Mouse (Mus musculus) CH12.LX (cell line): Measurements from ENCODE around the gene Txlnb. TPM values are rescaled to one million over a fixed set of nuclear protein-coding genes. Genes with fewer than 3 reads are reported as not detected.
A peak's percentile ranks its signal among the peaks of the same experiment; 100 is the strongest.

Experiments
- DNase-seq: peaks from one replicate; pipeline ENCODE4 v3.0.0-alpha.2; 2013; ENCODE audit errors: extremely low read depth
- H3K27ac ChIP-seq: 2 replicates; pipeline ENCODE4 v1.5.1; 2012; ENCODE audit warnings: low read depth, mild to moderate bottlenecking, control low read depth, moderate library complexity; ENCODE audit not compliant: insufficient read depth
- H3K27me3 ChIP-seq: replicated peaks from 2 replicates; pipeline ENCODE3; 2012; ENCODE audit warnings: inconsistent platforms
- H3K36me3 ChIP-seq, 2 experiments: replicated peaks in 1 of 2; 2 replicates each; pipeline versions ENCODE3 to v1.6.1; 2012; ENCODE audit warnings: inconsistent platforms in 1 of 2, low read length in 1 of 2, mild to moderate bottlenecking in 1 of 2, mixed read lengths in 1 of 2, moderate library complexity in 1 of 2; ENCODE audit not compliant: control insufficient read depth in 1 of 2, insufficient read depth in 1 of 2
- H3K4me1 ChIP-seq, 2 experiments: 2 replicates each; pipeline ENCODE4 v1.6.1; 2012; ENCODE audit warnings: inconsistent platforms in 1 of 2, moderate library complexity in 1 of 2; ENCODE audit not compliant: insufficient read depth in 2 of 2, control insufficient read depth in 1 of 2
- H3K4me2 ChIP-seq: 2 replicates; pipeline ENCODE4 v1.6.1; 2012; ENCODE audit warnings: low read depth, mild to moderate bottlenecking, control low read depth; ENCODE audit not compliant: poor library complexity, insufficient read depth, severe bottlenecking
- H3K4me3 ChIP-seq, 3 experiments: fragments of 150-350 bp in 1 of 3; sonication (generic) in 1 of 3; replicated peaks in 1 of 3; 2 replicates each; pipeline versions ENCODE3 to v1.5.1; 2011 to 2012; ENCODE audit warnings: low read depth in 2 of 3, low read length in 2 of 3, mild to moderate bottlenecking in 2 of 3, moderate library complexity in 2 of 3, control low read depth in 1 of 3, improper control_type of control experiment in 1 of 3, inconsistent platforms in 1 of 3, mixed read lengths in 1 of 3; ENCODE audit not compliant: poor library complexity in 1 of 3
- H3K79me2 ChIP-seq: replicated peaks from 2 replicates; pipeline ENCODE4 v1.6.1; 2012; ENCODE audit warnings: mild to moderate bottlenecking, moderate library complexity; ENCODE audit not compliant: control insufficient read depth, poor library complexity, insufficient read depth, severe bottlenecking; ENCODE audit errors: extremely low read depth
- H3K9ac ChIP-seq: 2 replicates; pipeline ENCODE4 v1.6.1; 2012; ENCODE audit warnings: low read depth, mild to moderate bottlenecking, control low read depth, moderate library complexity; ENCODE audit not compliant: insufficient read depth
- H3K9me3 ChIP-seq: replicated peaks from 2 replicates; pipeline ENCODE3; 2012; ENCODE audit warnings: low read length, inconsistent platforms, mixed read lengths
- CTCF ChIP-seq, 2 experiments: IDR thresholded peaks in 1 of 2; conservative IDR thresholded peaks in 1 of 2; 2 replicates each; pipeline ENCODE4 v1.5.1; 2011 to 2012; ENCODE audit warnings: low read depth in 2 of 2, low read length in 2 of 2, improper control_type of control experiment in 1 of 2, inconsistent platforms in 1 of 2, mild to moderate bottlenecking in 1 of 2, moderate library complexity in 1 of 2
- EP300 ChIP-seq: IDR thresholded peaks from 2 replicates; pipeline ENCODE4 v1.6.1; 2011; ENCODE audit warnings: low read length, improper control_type of control experiment
- ETS1 ChIP-seq: conservative IDR thresholded peaks from 2 replicates; pipeline ENCODE4 v1.6.1; 2012; ENCODE audit warnings: low read depth, mild to moderate bottlenecking, inconsistent platforms, low read length, improper control_type of control experiment, moderate library complexity
- JUN ChIP-seq: IDR thresholded peaks from 2 replicates; pipeline ENCODE4 v1.6.1; 2011; ENCODE audit warnings: low read depth, mild to moderate bottlenecking, low read length, improper control_type of control experiment, moderate library complexity; ENCODE audit not compliant: insufficient read depth
- MAFK ChIP-seq: IDR thresholded peaks from 2 replicates; pipeline ENCODE4 v1.6.1; 2011; ENCODE audit warnings: low read length, improper control_type of control experiment; ENCODE audit not compliant: insufficient replicate concordance
- MAZ ChIP-seq: IDR thresholded peaks from 2 replicates; pipeline ENCODE4 v1.6.1; 2012; ENCODE audit warnings: low read depth, mild to moderate bottlenecking, inconsistent platforms, low read length, improper control_type of control experiment, moderate library complexity
- MYC ChIP-seq: IDR thresholded peaks from 2 replicates; pipeline ENCODE4 v1.6.1; 2011; ENCODE audit warnings: low read depth, mild to moderate bottlenecking, improper control_type of control experiment, low read length
- NRF1 ChIP-seq: IDR thresholded peaks from 2 replicates; pipeline ENCODE4 v1.6.1; 2014; ENCODE audit warnings: low read depth, mild to moderate bottlenecking, inconsistent platforms, low read length, improper control_type of control experiment, moderate library complexity
- POLR2AphosphoS2 ChIP-seq: IDR thresholded peaks from 2 replicates; pipeline ENCODE4 v1.6.1; 2011; ENCODE audit warnings: low read depth, low read length, improper control_type of control experiment
- RAD21 ChIP-seq: IDR thresholded peaks from 2 replicates; pipeline ENCODE4 v1.6.1; 2011; ENCODE audit warnings: low read depth, mild to moderate bottlenecking, low read length, improper control_type of control experiment, moderate library complexity
- RCOR1 ChIP-seq: conservative IDR thresholded peaks from 2 replicates; pipeline ENCODE4 v1.6.1; 2012; ENCODE audit warnings: low read depth, mild to moderate bottlenecking, inconsistent platforms, low read length, improper control_type of control experiment
- SMC3 ChIP-seq: IDR thresholded peaks from 2 replicates; pipeline ENCODE4 v1.6.1; 2011; ENCODE audit warnings: low read depth, low read length, improper control_type of control experiment
- TCF12 ChIP-seq: IDR thresholded peaks from 2 replicates; pipeline ENCODE4 v1.6.1; 2014; ENCODE audit warnings: low read depth, mild to moderate bottlenecking, inconsistent platforms, low read length, improper control_type of control experiment
- UBTF ChIP-seq: IDR thresholded peaks from 2 replicates; pipeline ENCODE4 v1.6.1; 2012; ENCODE audit warnings: low read depth, mild to moderate bottlenecking, inconsistent platforms, low read length, improper control_type of control experiment, moderate library complexity
- USF2 ChIP-seq: conservative IDR thresholded peaks from 2 replicates; pipeline ENCODE4 v1.6.1; 2011; ENCODE audit warnings: low read depth, low read length, improper control_type of control experiment
- ZC3H11A ChIP-seq: IDR thresholded peaks from 2 replicates; pipeline ENCODE4 v1.6.1; 2012; ENCODE audit warnings: low read depth, mild to moderate bottlenecking, inconsistent platforms, low read length, improper control_type of control experiment
- ZMIZ1 ChIP-seq: IDR thresholded peaks from 2 replicates; pipeline ENCODE4 v1.6.1; 2012; ENCODE audit warnings: low read depth, mild to moderate bottlenecking, inconsistent platforms, low read length, improper control_type of control experiment
- dilution Hi-C: fragments of 300-500 bp; cut with MboI; formaldehyde crosslinking; loops from 2 replicates; pipeline ENCODE4 v1.14.3; 2020; ENCODE audit warnings: low sequenced_read_pairs; ENCODE audit not compliant: extremely low pct_unique_long_range_greater_than_20kb, extremely low pct_ligation_motif_present
- in situ Hi-C: fragments of 300-500 bp; cut with MboI; formaldehyde crosslinking; loops from 3 replicates; pipeline ENCODE4 v1.14.3; 2019; ENCODE audit warnings: low sequenced_read_pairs, low pct_ligation_motif_present, low pct_unique_long_range_greater_than_20kb, mixed read lengths
- polyA plus RNA-seq: library from polyadenylated mRNA; unstranded; fragments of >175 nt; gene quantifications from 2 replicates; pipeline ENCODE4 v1.2.1, GENCODE M21; 2012; ENCODE audit warnings: low read depth; ENCODE audit not compliant: insufficient read length
- total RNA-seq, 2 experiments: library from RNA; depleted of rRNA; stranded (reverse); fragments of 300-350 nt in 1 of 2; fragments of >200 nt in 1 of 2; gene quantifications; 2 replicates each; pipeline ENCODE4 v1.2.3; 2012 to 2014

The Txlnb gene
- total and polyA plus RNA-seq, 3 experiments: 2.0 to 5.1 (median 4.9) TPM

DNA sequence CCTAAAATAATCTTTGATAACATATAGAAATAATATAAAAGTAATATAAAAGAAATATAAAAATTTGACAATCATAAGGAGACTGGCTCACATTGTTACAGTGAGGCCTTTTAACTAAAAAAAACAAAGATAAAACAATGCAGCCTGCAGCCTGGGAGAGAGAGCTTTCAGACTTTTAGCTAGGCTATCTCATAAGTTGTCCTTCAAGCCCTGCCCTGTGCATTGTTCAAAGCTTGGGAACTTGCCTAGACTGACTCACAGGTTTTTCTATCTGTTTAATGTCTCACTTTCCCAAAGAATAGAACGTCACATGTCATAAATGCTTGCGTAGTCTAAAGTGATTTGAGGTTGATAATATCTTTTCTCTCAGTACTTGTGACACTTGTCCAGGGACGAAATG is 36.3 kb upstream of the Txlnb start:
- DNase-seq: no peak
- no peak overlapping the region for H3K27ac ChIP-seq
- H3K27me3 ChIP-seq: no peaks in the 10 kb centered on the region
- no peaks in the 10 kb centered on the region for H3K4me1 ChIP-seq
- no peak overlapping the region for H3K9ac ChIP-seq
- H3K79me2 ChIP-seq: no peaks in the 10 kb centered on the region
- H3K4me3 ChIP-seq: no peak overlapping the region
- TF ChIP-seq ZMIZ1 (no peak), RCOR1 (no peak), TCF12 (no peak), RAD21 (no peak), ETS1 (no peak), POLR2AphosphoS2 (no peak)
- peaks cover 11% of the 10 kb centered on the region for H3K9me3 ChIP-seq
- no peaks in the 10 kb centered on the region for H3K36me3 ChIP-seq
- dilution Hi-C loops: no loop called here
- in situ Hi-C loops: no loop called here
- H3K4me2 ChIP-seq: no peak overlapping the region

GRCm38 (mm10) chr10:17760750-17761613 is 35.0 kb upstream of the Txlnb start:
- Histone ChIP-seq H3K4me3 (no peak overlapping the region), H3K4me1 (no peaks in the 10 kb centered on the region), H3K9ac (no peak overlapping the region), H3K9me3 (peaks cover 3% of the 10 kb centered on the region), H3K27ac (no peak overlapping the region), H3K4me2 (no peak overlapping the region), H3K36me3 (no peaks in the 10 kb centered on the region), H3K79me2 (no peaks in the 10 kb centered on the region), H3K27me3 (no peaks in the 10 kb centered on the region)
- DNase-seq: no peak
- in situ Hi-C loops: no loop called here
- TF ChIP-seq CTCF (conservative IDR thresholded peaks at IDR 0.05 in 1 of 2, IDR thresholded peaks at IDR 0.05 in 1 of 2; ENCODE audit: low read depth in 2 of 2, low read length in 2 of 2) (peak in 1 of 2 experiments; percentile 54; a peak in 2 of 4 replicates), EP300 (no peak), UBTF (no peak), SMC3 (peak; percentile 28; the same call in 1 of the 2 replicates), JUN (no peak), MYC (no peak), RAD21 (peak; percentile 15), USF2 (no peak), NRF1 (no peak), MAZ (no peak), ZC3H11A (no peak), ETS1 (no peak), MAFK (no peak)
- dilution Hi-C loops: no loop called here
